Mouse (Mus musculus) gastrocnemius, adult 2 months (tissue): ENCODE data around the gene Cpn2. TPM values are rescaled to one million over a fixed set of nuclear protein-coding genes. Genes with fewer than 3 reads are reported as not detected.
A peak's percentile ranks its signal among the peaks of the same experiment; 100 is the strongest.

ENCODE experiments used
- DNase-seq: peaks from one replicate; pipeline ENCODE4 v3.0.0; 2022
- H3K27ac ChIP-seq: fragments of 200-600 bp; 2 replicates; pipeline ENCODE4 v1.8.1; 2022; ENCODE audit warnings: mild to moderate bottlenecking
- H3K4me3 ChIP-seq: fragments of 200-600 bp; 2 replicates; pipeline ENCODE4 v1.8.1; 2022; ENCODE audit warnings: mild to moderate bottlenecking, moderate library complexity
- CTCF ChIP-seq: fragments of 200-600 bp; IDR thresholded peaks from 2 replicates; pipeline ENCODE4 v1.8.1; 2022; ENCODE audit warnings: antibody characterized with exemption, mild to moderate bottlenecking, moderate library complexity
- intact Hi-C: fragments of 180-260 bp; cut with DNase I; formaldehyde crosslinking; loops from one replicate; pipeline ENCODE4 v1.15.1; 2025
- total RNA-seq, 2 experiments: library from RNA; stranded (reverse); gene quantifications; 2 replicates each; pipeline ENCODE4 v1.2.3; 2021

Gene Cpn2
- total RNA-seq, 2 experiments from 2014 or later: not detected

DNA sequence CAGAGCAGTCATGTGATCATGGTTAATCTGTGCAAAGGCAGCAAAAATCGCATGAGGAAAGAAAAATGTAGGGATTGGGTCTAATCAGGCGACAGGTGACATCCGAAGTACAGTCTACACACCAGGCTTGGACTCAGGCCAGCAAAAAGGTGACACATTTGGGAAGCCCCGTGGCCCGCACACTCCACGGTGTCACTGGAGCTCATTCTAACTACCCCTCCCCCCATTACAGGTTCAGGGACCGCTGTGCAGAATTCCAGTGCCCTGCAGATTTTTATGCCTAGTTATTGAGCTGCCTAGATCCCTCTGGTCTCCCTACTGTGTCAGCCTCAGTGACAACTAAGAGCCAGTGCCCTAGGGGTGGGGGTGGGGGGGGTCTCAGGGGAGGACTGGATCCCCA lies 30.2 kb upstream of the Cpn2 start:
- Histone ChIP-seq H3K4me3 (no peak overlapping the region), H3K27ac (no peak overlapping the region)
- no peak for TF ChIP-seq CTCF
- no peak for DNase-seq
- intact Hi-C loops: no loop called here

GRCm38 (mm10) chr16:30296601-30297275 lies 29.4 kb upstream of the Cpn2 start:
- Histone ChIP-seq H3K4me3 (no peak overlapping the region), H3K27ac (no peak overlapping the region)
- TF ChIP-seq CTCF: no peak
- intact Hi-C loops: no loop called here
- DNase-seq: no peak

DNA sequence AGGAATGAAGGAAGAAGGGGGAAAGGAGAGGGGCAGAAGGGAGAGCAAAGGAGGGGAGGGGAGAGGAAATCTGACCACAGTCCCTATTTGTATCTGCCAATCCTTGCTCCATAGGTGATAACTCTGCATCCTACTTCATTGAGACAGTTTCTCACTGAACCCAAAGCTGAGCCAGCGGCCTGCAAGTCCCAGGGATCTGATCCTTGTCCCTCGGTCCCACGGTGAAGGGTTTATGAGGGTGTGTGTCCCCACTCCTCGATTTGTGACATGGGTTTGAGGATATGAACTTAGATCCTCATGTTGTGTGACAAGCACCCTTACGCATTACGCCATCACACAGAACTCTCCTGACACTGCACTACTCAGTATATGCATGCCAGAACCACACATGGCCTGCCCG lies 27.8 kb upstream of the Cpn2 start:
- H3K27ac ChIP-seq: no peak overlapping the region
- intact Hi-C loops: no loop called here
- no peak for DNase-seq
- no peak overlapping the region for H3K4me3 ChIP-seq
- no peak for TF ChIP-seq CTCF

- H3K4me3 ChIP-seq: no peak overlapping the region
- no peak for DNase-seq
- TF ChIP-seq CTCF: no peak
- intact Hi-C loops: no loop called here
- no peak overlapping the region for H3K27ac ChIP-seq
Observed at GRCm38 (mm10) chr16:30290436-30290835, 23.1 kb upstream of the Cpn2 start.

DNA sequence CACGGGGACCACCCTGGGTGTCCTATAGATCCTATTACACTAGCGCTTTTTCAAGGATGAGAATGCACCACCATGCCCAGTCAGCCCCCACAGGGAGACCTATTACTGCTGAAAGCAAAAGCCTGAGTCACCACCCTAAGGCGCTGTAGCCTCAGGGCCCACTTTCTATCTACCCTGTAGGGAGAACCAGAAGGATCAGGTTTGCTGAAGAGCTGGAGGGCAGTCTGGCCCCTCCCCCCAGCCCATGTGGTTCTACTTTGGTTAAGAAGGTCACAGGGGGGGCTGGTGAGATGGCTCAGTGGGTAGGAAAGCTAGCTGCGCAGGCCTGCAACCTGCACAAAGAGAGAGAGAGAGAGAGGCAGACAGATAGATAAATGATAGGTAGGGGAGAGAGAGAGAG lies 18.4 kb upstream of the Cpn2 start:
- intact Hi-C loops: no loop called here
- Histone ChIP-seq H3K27ac (no peak overlapping the region), H3K4me3 (no peak overlapping the region)
- DNase-seq: no peak
- no peak for TF ChIP-seq CTCF

GRCm38 (mm10) chr16:30283743-30284337 lies 16.5 kb upstream of the Cpn2 start:
- Histone ChIP-seq H3K4me3 (no peak overlapping the region; the same call in 1 of the 2 replicates), H3K27ac (no peak overlapping the region)
- peak; percentile 59 for TF ChIP-seq CTCF
- DNase-seq: no peak
- intact Hi-C loops: no loop called here

DNA sequence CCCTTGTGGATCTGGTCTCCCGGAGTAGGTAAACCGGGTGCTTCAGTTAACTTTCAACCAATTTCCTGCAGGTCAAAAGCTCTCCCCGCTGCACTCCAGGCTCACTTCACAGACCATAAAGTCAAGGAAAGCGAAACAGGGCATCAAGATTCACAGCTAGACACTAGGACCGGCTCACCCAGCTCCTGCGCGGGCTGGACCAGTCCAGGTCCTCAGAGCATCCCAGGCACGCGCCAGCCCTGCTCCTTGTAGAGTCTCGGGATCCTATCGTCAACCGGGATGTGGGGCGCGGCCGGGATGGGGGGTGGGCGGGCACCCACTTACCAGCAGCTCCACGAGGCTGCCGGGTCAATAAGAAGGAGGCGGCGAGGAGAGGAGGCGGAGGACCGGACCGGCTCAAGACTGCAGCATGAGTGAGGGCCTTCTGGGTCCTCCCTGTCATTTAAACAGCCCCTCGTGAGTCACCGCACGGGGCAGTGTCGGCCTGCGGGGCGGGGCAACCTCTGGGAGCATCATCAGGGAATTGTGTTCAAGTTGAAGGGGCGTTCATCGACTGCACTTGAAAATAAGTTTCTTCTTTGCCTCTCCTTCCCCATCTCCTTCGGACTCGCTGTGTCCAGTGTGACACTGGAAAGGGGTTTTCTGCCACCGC lies 15.7 kb upstream of the Cpn2 start, which contains the start of gene Lrrc15:
Gene Lrrc15, minus strand, starts transcription at position 413 of the 652 bp plus-strand sequence.
- H3K4me3 ChIP-seq: peak within 1 kb of the TSS; percentile 58
- DNase-seq: peak; percentile 35
- H3K27ac ChIP-seq: no peak within 1 kb of the TSS
- TF ChIP-seq CTCF: peak; percentile 22; the same call in 1 of the 2 replicates
- intact Hi-C loops: no loop called here

- no peak overlapping the region for H3K27ac ChIP-seq
- H3K4me3 ChIP-seq: no peak overlapping the region
- no peak for DNase-seq
- TF ChIP-seq CTCF: no peak
- intact Hi-C loops: no loop called here
Observed at GRCm38 (mm10) chr16:30280676-30281297, 13.5 kb upstream of the Cpn2 start.

DNA sequence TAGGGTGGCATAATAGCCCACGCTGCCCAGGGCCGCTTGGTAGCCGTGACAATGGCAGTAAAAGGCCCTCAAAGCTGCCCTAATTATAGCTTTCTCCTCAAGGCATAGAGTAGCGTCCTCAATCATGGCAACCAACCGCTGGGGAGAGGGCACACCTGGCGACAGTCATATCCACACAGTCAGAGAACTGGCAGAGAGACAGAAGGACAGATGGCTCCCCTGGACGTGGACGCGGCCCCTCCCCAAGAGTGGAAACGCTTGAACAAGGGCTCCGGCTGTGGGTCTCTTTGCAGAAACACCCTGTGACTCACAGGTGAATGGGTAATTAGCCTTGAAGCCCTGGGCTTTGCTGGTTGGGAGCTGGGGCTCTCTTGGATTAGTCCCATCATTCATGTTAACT lies 11.1 kb upstream of the Cpn2 start:
- intact Hi-C loops: no loop called here
- Histone ChIP-seq H3K27ac (no peak overlapping the region), H3K4me3 (no peak overlapping the region)
- DNase-seq: no peak
- no peak for TF ChIP-seq CTCF

GRCm38 (mm10) chr16:30275558-30276340 lies 8.4 kb upstream of the Cpn2 start:
- intact Hi-C loops: no loop called here
- Histone ChIP-seq H3K27ac (no peak overlapping the region), H3K4me3 (no peak overlapping the region)
- TF ChIP-seq CTCF: no peak
- no peak for DNase-seq

DNA sequence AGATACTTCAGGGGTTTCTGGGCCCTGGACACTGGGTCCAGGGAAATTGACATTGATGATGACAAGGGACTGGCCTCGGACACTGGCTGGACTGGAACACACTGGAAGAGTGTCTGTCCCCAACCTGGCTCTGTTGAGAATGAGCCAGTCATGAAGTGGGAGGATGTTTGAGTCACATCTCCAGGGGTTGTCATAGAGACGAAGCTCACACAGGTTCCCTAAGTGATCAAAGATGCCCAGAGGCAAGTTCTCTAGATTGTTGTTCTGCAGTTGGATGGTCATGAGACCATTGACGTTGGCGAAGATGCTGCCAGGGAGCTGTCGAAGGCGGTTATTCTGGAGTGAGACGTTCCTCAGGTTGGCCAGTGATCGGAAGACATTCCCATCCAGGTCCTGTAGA lies 5.8 kb upstream of the Cpn2 start:
- TF ChIP-seq CTCF: no peak
- no peak overlapping the region for H3K4me3 ChIP-seq
- H3K27ac ChIP-seq: no peak overlapping the region
- DNase-seq: no peak
- intact Hi-C loops: no loop called here

- no peak for TF ChIP-seq CTCF
- no peak overlapping the region for H3K27ac ChIP-seq
- intact Hi-C loops: no loop called here
Observed at GRCm38 (mm10) chr16:30271941-30272595, 4.8 kb upstream of the Cpn2 start.

More at GRCm38 (mm10) chr16:30271941-30272595, 4.8 kb upstream of the Cpn2 start:
- H3K4me3 ChIP-seq: no peak overlapping the region
- no peak for DNase-seq
